Mouse (Mus musculus): Measurements from ENCODE around the gene Gm13283. TPM values are rescaled to one million over a fixed set of nuclear protein-coding genes. Genes with fewer than 3 reads are reported as not detected.
"Not testable (repeated sequence)": the region's sequence is repeated elsewhere in the genome, so short reads cannot be mapped to it uniquely, and the experiment has no call there.

Gene Gm13283
- polyA plus RNA-seq, 1 experiment, result not detected

- peak overlapping the region; percentile 52 for H3K4me3 ChIP-seq (ENCODE audit: control insufficient read depth, low read depth, low read length)
- TF ChIP-seq CTCF (IDR thresholded peaks at IDR 0.05; ENCODE audit: control insufficient read depth, insufficient read depth, insufficient replicate concordance, low read depth, low read length), result peak; percentile 59; the same call in 1 of the 2 replicates
- TF ChIP-seq POLR2A (IDR thresholded peaks at IDR 0.05; ENCODE audit: control insufficient read depth, low read depth, low read length), result peak; percentile 27; the same call in 1 of the 2 replicates
These were observed 2.3 kb upstream of the Gm13283 start for GRCm38 (mm10) chr4:88757628-88758031.

GRCm38 (mm10) chr4:88758751-88759150, 1.2 kb upstream of the Gm13283 start:
- not testable (repeated sequence) for H3K27ac ChIP-seq (ENCODE audit: control insufficient read depth, insufficient read depth, low read depth, low read length); H3K4me3 ChIP-seq (ENCODE audit: control insufficient read depth, low read depth, low read length); H3K4me1 ChIP-seq (ENCODE audit: control insufficient read depth, insufficient read depth, low read length); H3K36me3 ChIP-seq (ENCODE audit: control insufficient read depth, insufficient read depth, low read length); H3K27me3 ChIP-seq (ENCODE audit: control insufficient read depth, insufficient read depth, low read length)

More at GRCm38 (mm10) chr4:88757628-88758031, 2.3 kb upstream of the Gm13283 start:
- not testable (repeated sequence) for H3K36me3 ChIP-seq (ENCODE audit: control insufficient read depth, insufficient read depth, low read length); H3K4me1 ChIP-seq (ENCODE audit: control insufficient read depth, insufficient read depth, low read length); H3K27me3 ChIP-seq (ENCODE audit: control insufficient read depth, insufficient read depth, low read length); H3K27ac ChIP-seq (ENCODE audit: control insufficient read depth, insufficient read depth, low read depth, low read length)

GRCm38 (mm10) chr4:88760431-88760830, 512 bp downstream of the Gm13283 start:
- H3K4me1 ChIP-seq (ENCODE audit: control insufficient read depth, insufficient read depth, low read length); H3K4me3 ChIP-seq (ENCODE audit: control insufficient read depth, low read depth, low read length); H3K27me3 ChIP-seq (ENCODE audit: control insufficient read depth, insufficient read depth, low read length); H3K27ac ChIP-seq (ENCODE audit: control insufficient read depth, insufficient read depth, low read depth, low read length); H3K36me3 ChIP-seq (ENCODE audit: control insufficient read depth, insufficient read depth, low read length): not testable (repeated sequence)

- not testable (repeated sequence) for H3K27ac ChIP-seq (ENCODE audit: control insufficient read depth, insufficient read depth, low read depth, low read length)
These were observed 1.9 kb downstream of the Gm13283 start for GRCm38 (mm10) chr4:88761776-88762175.

GRCm38 (mm10) chr4:88762341-88762740, 2.4 kb downstream of the Gm13283 start:
- H3K27me3 ChIP-seq (ENCODE audit: control insufficient read depth, insufficient read depth, low read length); H3K4me3 ChIP-seq (ENCODE audit: control insufficient read depth, low read depth, low read length); H3K4me1 ChIP-seq (ENCODE audit: control insufficient read depth, insufficient read depth, low read length); H3K36me3 ChIP-seq (ENCODE audit: control insufficient read depth, insufficient read depth, low read length); H3K27ac ChIP-seq (ENCODE audit: control insufficient read depth, insufficient read depth, low read depth, low read length): not testable (repeated sequence)

More at GRCm38 (mm10) chr4:88761776-88762175, 1.9 kb downstream of the Gm13283 start:
- H3K4me3 ChIP-seq (ENCODE audit: control insufficient read depth, low read depth, low read length); H3K36me3 ChIP-seq (ENCODE audit: control insufficient read depth, insufficient read depth, low read length); H3K4me1 ChIP-seq (ENCODE audit: control insufficient read depth, insufficient read depth, low read length); H3K27me3 ChIP-seq (ENCODE audit: control insufficient read depth, insufficient read depth, low read length): not testable (repeated sequence)

GRCm38 (mm10) chr4:88763384-88764018, 3.6 kb downstream of the Gm13283 start:
- not testable (repeated sequence) for H3K36me3 ChIP-seq (ENCODE audit: control insufficient read depth, insufficient read depth, low read length); H3K4me3 ChIP-seq (ENCODE audit: control insufficient read depth, low read depth, low read length); H3K27me3 ChIP-seq (ENCODE audit: control insufficient read depth, insufficient read depth, low read length); H3K4me1 ChIP-seq (ENCODE audit: control insufficient read depth, insufficient read depth, low read length); H3K27ac ChIP-seq (ENCODE audit: control insufficient read depth, insufficient read depth, low read depth, low read length)

- not testable (repeated sequence) for H3K4me1 ChIP-seq (ENCODE audit: control insufficient read depth, insufficient read depth, low read length); H3K4me3 ChIP-seq (ENCODE audit: control insufficient read depth, low read depth, low read length); H3K27me3 ChIP-seq (ENCODE audit: control insufficient read depth, insufficient read depth, low read length); H3K27ac ChIP-seq (ENCODE audit: control insufficient read depth, insufficient read depth, low read depth, low read length); H3K36me3 ChIP-seq (ENCODE audit: control insufficient read depth, insufficient read depth, low read length)
These were observed 13.6 kb downstream of the Gm13283 start, which contains the start of gene Gm13290 for GRCm38 (mm10) chr4:88773534-88773933. Gm13290 (plus strand) TSS chr4:88773834.

GRCm38 (mm10) chr4:88776622-88777021, 16.7 kb downstream of the Gm13283 start, which contains the start of gene Gm13289:
Gm13289 (plus strand) TSS chr4:88776922.
- H3K4me3 ChIP-seq (ENCODE audit: control insufficient read depth, low read depth, low read length); H3K27me3 ChIP-seq (ENCODE audit: control insufficient read depth, insufficient read depth, low read length); H3K4me1 ChIP-seq (ENCODE audit: control insufficient read depth, insufficient read depth, low read length); H3K36me3 ChIP-seq (ENCODE audit: control insufficient read depth, insufficient read depth, low read length); H3K27ac ChIP-seq (ENCODE audit: control insufficient read depth, insufficient read depth, low read depth, low read length): not testable (repeated sequence)

- not testable (repeated sequence) for H3K27me3 ChIP-seq (ENCODE audit: control insufficient read depth, insufficient read depth, low read length); H3K4me1 ChIP-seq (ENCODE audit: control insufficient read depth, insufficient read depth, low read length); H3K36me3 ChIP-seq (ENCODE audit: control insufficient read depth, insufficient read depth, low read length); H3K4me3 ChIP-seq (ENCODE audit: control insufficient read depth, low read depth, low read length); H3K27ac ChIP-seq (ENCODE audit: control insufficient read depth, insufficient read depth, low read depth, low read length)
These were observed 19.6 kb downstream of the Gm13283 start, which contains the start of gene Gm13272 for GRCm38 (mm10) chr4:88779550-88779949. Gm13272 (plus strand) TSS chr4:88779850.

GRCm38 (mm10) chr4:88780320-88780719, 20.4 kb downstream of the Gm13283 start:
- H3K36me3 ChIP-seq (ENCODE audit: control insufficient read depth, insufficient read depth, low read length); H3K4me3 ChIP-seq (ENCODE audit: control insufficient read depth, low read depth, low read length); H3K4me1 ChIP-seq (ENCODE audit: control insufficient read depth, insufficient read depth, low read length); H3K27me3 ChIP-seq (ENCODE audit: control insufficient read depth, insufficient read depth, low read length); H3K27ac ChIP-seq (ENCODE audit: control insufficient read depth, insufficient read depth, low read depth, low read length): not testable (repeated sequence)

- H3K27ac ChIP-seq (ENCODE audit: control insufficient read depth, insufficient read depth, low read depth, low read length); H3K27me3 ChIP-seq (ENCODE audit: control insufficient read depth, insufficient read depth, low read length); H3K4me3 ChIP-seq (ENCODE audit: control insufficient read depth, low read depth, low read length); H3K36me3 ChIP-seq (ENCODE audit: control insufficient read depth, insufficient read depth, low read length); H3K4me1 ChIP-seq (ENCODE audit: control insufficient read depth, insufficient read depth, low read length): not testable (repeated sequence)
These were observed 21.9 kb downstream of the Gm13283 start, which contains the start of gene Ifnz for GRCm38 (mm10) chr4:88781831-88782230. Ifnz (plus strand) TSS chr4:88782131.

- not testable (repeated sequence) for H3K27ac ChIP-seq (ENCODE audit: control insufficient read depth, insufficient read depth, low read depth, low read length)
These were observed 22.4 kb downstream of the Gm13283 start for GRCm38 (mm10) chr4:88782335-88782734.

More at GRCm38 (mm10) chr4:88782335-88782734, 22.4 kb downstream of the Gm13283 start:
- H3K4me3 ChIP-seq (ENCODE audit: control insufficient read depth, low read depth, low read length); H3K4me1 ChIP-seq (ENCODE audit: control insufficient read depth, insufficient read depth, low read length); H3K27me3 ChIP-seq (ENCODE audit: control insufficient read depth, insufficient read depth, low read length); H3K36me3 ChIP-seq (ENCODE audit: control insufficient read depth, insufficient read depth, low read length): not testable (repeated sequence)
